Mouse (Mus musculus) neural tube, embryonic 12.5 days (tissue): ENCODE results near the gene 4930435E12Rik. TPM values are rescaled to one million over a fixed set of nuclear protein-coding genes. Genes with fewer than 3 reads are reported as not detected.
"Not testable (repeated sequence)": the region's sequence is repeated elsewhere in the genome, so short reads cannot be mapped to it uniquely, and the experiment has no call there.

ENCODE experiments used
- ATAC-seq: fragments of 200-750 bp; cut with Nextera tagmentation; 2 replicates; pipeline ENCODE4 v1.8.0; 2017; ENCODE audit warnings: low read depth, mild to moderate bottlenecking, moderate TSS enrichment, moderate library complexity; ENCODE audit not compliant: low FRiP score
- H3K27ac ChIP-seq: fragments of 300-500 bp; sonication (generic); 2 replicates; pipeline ENCODE4 v1.5.1; 2016
- H3K27me3 ChIP-seq: fragments of 300-500 bp; sonication (generic); replicated peaks from 2 replicates; pipeline ENCODE4 v1.6.1; 2016; ENCODE audit warnings: mild to moderate bottlenecking
- H3K36me3 ChIP-seq: fragments of 300-500 bp; sonication (generic); 2 replicates; pipeline ENCODE4 v1.6.1; 2016; ENCODE audit warnings: mild to moderate bottlenecking
- H3K4me1 ChIP-seq: fragments of 300-500 bp; sonication (generic); 2 replicates; pipeline ENCODE4 v1.6.1; 2016
- H3K4me2 ChIP-seq: fragments of 300-500 bp; sonication (generic); replicated peaks from 2 replicates; pipeline ENCODE4 v1.6.1; 2016; ENCODE audit warnings: mild to moderate bottlenecking
- H3K4me3 ChIP-seq: fragments of 300-500 bp; sonication (generic); 2 replicates; pipeline ENCODE4 v1.5.1; 2016
- H3K9ac ChIP-seq: fragments of 300-500 bp; sonication (generic); 2 replicates; pipeline ENCODE4 v1.6.1; 2016; ENCODE audit warnings: mild to moderate bottlenecking
- H3K9me3 ChIP-seq: fragments of 300-500 bp; sonication (generic); 2 replicates; pipeline ENCODE4 v1.6.1; 2016; ENCODE audit warnings: mild to moderate bottlenecking
- WGBS: fragments of 180-500 bp; shearing (Covaris S2); methylation state at CpG from one replicate; pipeline ENCODE4 v1.1.7; 2016; 5-methylcytosine and 5-hydroxymethylcytosine counted together
- polyA plus RNA-seq: library from polyadenylated mRNA; unstranded; fragments of >200 nt; fragmentation: Nextera tagmentation; extraction: Ambion mirVana; gene quantifications from 2 replicates; pipeline ENCODE4 v1.2.1, GENCODE M21; 2016

4930435E12Rik gene
- not detected in 2 replicates for polyA plus RNA-seq

- no peak within 1 kb of the TSS for H3K4me2 ChIP-seq
- H3K27ac ChIP-seq = no peak within 1 kb of the TSS
- no peak within 1 kb of the TSS for H3K4me3 ChIP-seq
- no peaks in the 10 kb centered on the region for H3K27me3 ChIP-seq
- H3K9ac ChIP-seq = no peak within 1 kb of the TSS
- H3K9me3 ChIP-seq = no peaks in the 10 kb centered on the region
- no peaks in the 10 kb centered on the region for H3K36me3 ChIP-seq
- 88% methylated on average over 3 of the region's 3 CpGs for WGBS
- H3K4me1 ChIP-seq = no peaks in the 10 kb centered on the region
- ATAC-seq = no peak
These were observed at the start of gene 4930435E12Rik for GRCm38 (mm10) chr16:38828649-38829048. Gene 4930435E12Rik, minus strand, starts transcription at chr16:38828749.

- ATAC-seq = no peak
- Histone ChIP-seq H3K27me3 (no peaks in the 10 kb centered on the region), H3K4me1 (no peaks in the 10 kb centered on the region), H3K9me3 (no peaks in the 10 kb centered on the region), H3K9ac (no peak overlapping the region), H3K27ac (no peak overlapping the region), H3K4me3 (no peak overlapping the region), H3K36me3 (no peaks in the 10 kb centered on the region), H3K4me2 (no peak overlapping the region)
- 48% methylated on average over 4 of the region's 4 CpGs for WGBS
These were observed 45.9 kb upstream of the 4930435E12Rik start for GRCm38 (mm10) chr16:38874481-38874880.

- no peaks in the 10 kb centered on the region for H3K27me3 ChIP-seq
These were observed 44.7 kb upstream of the 4930435E12Rik start for GRCm38 (mm10) chr16:38873231-38873630.

GRCm38 (mm10) chr16:38864358-38864757 lies 35.8 kb upstream of the 4930435E12Rik start:
- Histone ChIP-seq H3K9ac (no peak overlapping the region), H3K36me3 (no peaks in the 10 kb centered on the region), H3K4me1 (no peaks in the 10 kb centered on the region), H3K4me2 (no peak overlapping the region), H3K27ac (no peak overlapping the region), H3K9me3 (no peaks in the 10 kb centered on the region), H3K27me3 (no peaks in the 10 kb centered on the region), H3K4me3 (no peak overlapping the region)
- no peak for ATAC-seq
- 87% methylated on average over 5 of the region's 5 CpGs for WGBS

More at GRCm38 (mm10) chr16:38873231-38873630, 44.7 kb upstream of the 4930435E12Rik start:
- H3K4me2 ChIP-seq = no peak overlapping the region
- no peaks in the 10 kb centered on the region for H3K4me1 ChIP-seq
- no peak overlapping the region for H3K27ac ChIP-seq
- ATAC-seq = no peak
- H3K4me3 ChIP-seq = no peak overlapping the region
- 94% methylated on average over 4 of the region's 4 CpGs for whole genome bisulfite sequencing
- H3K9me3 ChIP-seq = no peaks in the 10 kb centered on the region
- H3K36me3 ChIP-seq = no peaks in the 10 kb centered on the region
- no peak overlapping the region for H3K9ac ChIP-seq

GRCm38 (mm10) chr16:38860548-38860947 lies 32.0 kb upstream of the 4930435E12Rik start:
- ATAC-seq = no peak
- Histone ChIP-seq H3K27ac (no peak overlapping the region), H3K27me3 (no peaks in the 10 kb centered on the region), H3K9me3 (no peaks in the 10 kb centered on the region), H3K9ac (no peak overlapping the region), H3K36me3 (no peaks in the 10 kb centered on the region), H3K4me1 (no peaks in the 10 kb centered on the region), H3K4me2 (no peak overlapping the region), H3K4me3 (no peak overlapping the region)
- 55% methylated on average over 6 of the region's 6 CpGs for WGBS

- no peak overlapping the region for H3K27ac ChIP-seq
- no peak overlapping the region for H3K4me3 ChIP-seq
- no peak overlapping the region for H3K9ac ChIP-seq
- no peak overlapping the region for H3K4me2 ChIP-seq
- ATAC-seq = no peak
- WGBS = 37% methylated on average over 8 of the region's 8 CpGs
- no peaks in the 10 kb centered on the region for H3K27me3 ChIP-seq
- H3K36me3 ChIP-seq = no peaks in the 10 kb centered on the region
- no peaks in the 10 kb centered on the region for H3K9me3 ChIP-seq
- H3K4me1 ChIP-seq = no peaks in the 10 kb centered on the region
These were observed 29.7 kb upstream of the 4930435E12Rik start for GRCm38 (mm10) chr16:38858120-38858749.

GRCm38 (mm10) chr16:38812521-38812920 lies 16.0 kb downstream of the 4930435E12Rik start:
- 34% methylated on average over 8 of the region's 8 CpGs for WGBS
- Histone ChIP-seq H3K27ac (no peak overlapping the region), H3K36me3 (no peaks in the 10 kb centered on the region), H3K4me3 (no peak overlapping the region), H3K9ac (no peak overlapping the region), H3K27me3 (no peaks in the 10 kb centered on the region), H3K9me3 (no peaks in the 10 kb centered on the region), H3K4me1 (no peaks in the 10 kb centered on the region), H3K4me2 (no peak overlapping the region)
- no peak for ATAC-seq

- Histone ChIP-seq H3K4me1 (no peaks in the 10 kb centered on the region), H3K4me3 (no peak overlapping the region), H3K27ac (no peak overlapping the region), H3K9me3 (no peaks in the 10 kb centered on the region), H3K9ac (no peak overlapping the region), H3K27me3 (no peaks in the 10 kb centered on the region), H3K4me2 (no peak overlapping the region), H3K36me3 (no peaks in the 10 kb centered on the region)
- WGBS = 83% methylated on average over 5 of the region's 5 CpGs
- ATAC-seq = no peak
These were observed 18.4 kb downstream of the 4930435E12Rik start for GRCm38 (mm10) chr16:38810196-38810595.

- 85% methylated on average over 5 of the region's 5 CpGs for WGBS
- H3K27ac ChIP-seq = not testable (repeated sequence)
These were observed 20.8 kb downstream of the 4930435E12Rik start for GRCm38 (mm10) chr16:38807796-38808195.

GRCm38 (mm10) chr16:38800091-38800490 lies 28.5 kb downstream of the 4930435E12Rik start, which contains the start of gene Upk1b:
Gene Upk1b, minus strand, starts transcription at chr16:38800328.
- 55% methylated on average over 10 of the region's 10 CpGs for WGBS
- Histone ChIP-seq H3K27ac (no peak within 1 kb of the TSS), H3K4me1 (no peaks in the 10 kb centered on the region), H3K9ac (no peak within 1 kb of the TSS), H3K4me2 (no peak within 1 kb of the TSS), H3K27me3 (no peaks in the 10 kb centered on the region), H3K36me3 (no peaks in the 10 kb centered on the region), H3K9me3 (no peaks in the 10 kb centered on the region), H3K4me3 (no peak within 1 kb of the TSS)
- no peak for ATAC-seq

More at GRCm38 (mm10) chr16:38807796-38808195, 20.8 kb downstream of the 4930435E12Rik start:
- H3K27me3 ChIP-seq, H3K9me3 ChIP-seq, H3K36me3 ChIP-seq, H3K4me3 ChIP-seq, ATAC-seq, H3K9ac ChIP-seq, H3K4me1 ChIP-seq, H3K4me2 ChIP-seq: not testable (repeated sequence)

- Histone ChIP-seq H3K27ac (no peak overlapping the region), H3K4me1 (no peaks in the 10 kb centered on the region), H3K4me3 (no peak overlapping the region), H3K27me3 (no peaks in the 10 kb centered on the region), H3K36me3 (no peaks in the 10 kb centered on the region), H3K4me2 (no peak overlapping the region), H3K9ac (no peak overlapping the region), H3K9me3 (no peaks in the 10 kb centered on the region)
- 84% methylated on average over 3 of the region's 3 CpGs for WGBS
- ATAC-seq = no peak
These were observed 29.5 kb downstream of the 4930435E12Rik start for GRCm38 (mm10) chr16:38798957-38799450.

GRCm38 (mm10) chr16:38793120-38793519 lies 35.4 kb downstream of the 4930435E12Rik start:
- ATAC-seq = no peak
- H3K4me3 ChIP-seq = no peak overlapping the region
- H3K27me3 ChIP-seq = no peaks in the 10 kb centered on the region
- no peaks in the 10 kb centered on the region for H3K9me3 ChIP-seq
- H3K4me2 ChIP-seq = no peak overlapping the region
- no peak overlapping the region for H3K9ac ChIP-seq
- H3K36me3 ChIP-seq = no peaks in the 10 kb centered on the region
- no peaks in the 10 kb centered on the region for H3K4me1 ChIP-seq
- 82% methylated on average over 6 of the region's 6 CpGs for WGBS
- H3K27ac ChIP-seq = no peak overlapping the region

- H3K4me3 ChIP-seq = no peak overlapping the region
- no peak overlapping the region for H3K9ac ChIP-seq
- H3K27me3 ChIP-seq = no peaks in the 10 kb centered on the region
- no peaks in the 10 kb centered on the region for H3K9me3 ChIP-seq
- 85% methylated on average over 3 of the region's 3 CpGs for WGBS
- H3K27ac ChIP-seq = no peak overlapping the region
- no peak overlapping the region for H3K4me2 ChIP-seq
- no peak for ATAC-seq
- H3K4me1 ChIP-seq = no peaks in the 10 kb centered on the region
- no peaks in the 10 kb centered on the region for H3K36me3 ChIP-seq
These were observed 38.6 kb downstream of the 4930435E12Rik start for GRCm38 (mm10) chr16:38789966-38790365.
